22 mouse cellular contexts compared by ENCODE assay signal in genomic region chr7:6791286-6792065, GRCm38 (mm10).
DNase-seq lines count a peak whose midpoint lies in the region; ATAC-seq and TF ChIP-seq lines count a peak whose summit lies in the region.
"Had no signal": no experiment of that assay in that cellular context is flagged by ENCODE, and none has a peak within 500 bp of the region (broad histone marks: within the 10 kb centered on the region; RNA-seq: fewer than 3 reads in every experiment).

No protein-coding gene starts in this region.

- no peaks in the 10 kb centered on the region for H3K9me3 ChIP-seq in embryonic facial prominence, embryonic 11.5 days (replicated peaks; ENCODE audit: control insufficient read depth, low read length)
- peaks cover 7% of the 10 kb centered on the region; the same call in 1 of the 2 replicates for H3K9me3 ChIP-seq in embryonic facial prominence, embryonic 10.5 days
- no peaks in the 10 kb centered on the region for H3K9me3 ChIP-seq in intestine, embryonic 16.5 days (ENCODE audit: control insufficient read depth, low read length)
- H3K9me3 ChIP-seq in midbrain, embryonic 10.5 days (replicated peaks), result no peaks in the 10 kb centered on the region
- no peaks in the 10 kb centered on the region for H3K9me3 ChIP-seq in hindbrain, postnatal 0 days (ENCODE audit: low read length)
- H3K9me3 ChIP-seq: heart, embryonic 15.5 days had no signal

- no peak overlapping the region for H3ac ChIP-seq in myocyte (ENCODE audit: control insufficient read depth, insufficient read length)

- no peak overlapping the region for H3K4me2 ChIP-seq in embryonic facial prominence, embryonic 11.5 days (ENCODE audit: low read depth, low read length)
- no peak overlapping the region for H3K4me2 ChIP-seq in intestine, embryonic 16.5 days (ENCODE audit: low read depth, low read length)
- no peak overlapping the region for H3K4me2 ChIP-seq in myocyte (ENCODE audit: low read depth)
- no peak overlapping the region for H3K4me2 ChIP-seq in hindbrain, postnatal 0 days (ENCODE audit: low read depth, low read length)
- H3K4me2 ChIP-seq: heart, embryonic 15.5 days; liver, embryonic 15.5 days had no signal

- ATAC-seq in embryonic facial prominence, embryonic 11.5 days (replicated peaks; ENCODE audit: insufficient number of reproducible peaks, low FRiP score, low TSS enrichment, low read depth), result no peak
- ATAC-seq in intestine, embryonic 16.5 days, result no peak
- no peak for ATAC-seq in hindbrain, postnatal 0 days
- ATAC-seq: forebrain, embryonic 14.5 days; hindbrain, embryonic 16.5 days; Patski had no signal

- DNase-seq in embryonic facial prominence, embryonic 11.5 days (ENCODE audit: low spot score), result peak; percentile 28
- no peak for DNase-seq in embryonic facial prominence, embryonic 10.5 days (ENCODE audit: low spot score)
- peak; percentile 5 for DNase-seq in NIH3T3 (ENCODE audit: low read depth)
- no peak for DNase-seq in heart, postnatal 14 days
- DNase-seq in midbrain, embryonic 10.5 days (ENCODE audit: low spot score), result no peak
- DNase-seq in hindbrain, postnatal 0 days (ENCODE audit: low spot score), result no peak
- DNase-seq: adrenal gland, adult 8-10 months; cerebellum, adult 9-11 months; gastrocnemius, postnatal 25 days; heart, adult 2 months; kidney, adult 8-10 months; kidney, postnatal 25 days; left cerebral cortex, postnatal 4 days; midbrain, embryonic 14.5 days; thymus, postnatal 36 days had no signal

- intact Hi-C loops in heart, postnatal 14 days (cut with DNase I), result loop anchor here (5.0 kb wide), 1 partner anchor 59 kb away; the partner anchor contains the start of genes Peg3 and Usp29

- H3K4me3 ChIP-seq in embryonic facial prominence, embryonic 11.5 days (ENCODE audit: low read depth, low read length), result no peak overlapping the region
- H3K4me3 ChIP-seq in embryonic facial prominence, embryonic 10.5 days, result no peak overlapping the region
- no peak overlapping the region for H3K4me3 ChIP-seq in intestine, embryonic 16.5 days (ENCODE audit: low read length)
- H3K4me3 ChIP-seq in myocyte, result no peak overlapping the region
- H3K4me3 ChIP-seq in midbrain, embryonic 10.5 days, result no peak overlapping the region
- no peak overlapping the region for H3K4me3 ChIP-seq in hindbrain, postnatal 0 days (ENCODE audit: low read length)
- H3K4me3 ChIP-seq: heart, adult 2 months; heart, embryonic 15.5 days; liver, embryonic 15.5 days had no signal

- WGBS in embryonic facial prominence, embryonic 11.5 days, result 85% methylated on average over 9 of the region's 9 CpGs
- 88% methylated on average over 9 of the region's 9 CpGs for WGBS in embryonic facial prominence, embryonic 10.5 days
- WGBS in intestine, embryonic 16.5 days, result 62% methylated on average over 9 of the region's 9 CpGs
- WGBS in midbrain, embryonic 10.5 days, result 93% methylated on average over 9 of the region's 9 CpGs
- 88% methylated on average over 9 of the region's 9 CpGs for WGBS in hindbrain, postnatal 0 days

- H3K79me2 ChIP-seq in myocyte (ENCODE audit: control insufficient read depth, insufficient read depth), result no peaks in the 10 kb centered on the region

- H3K36me3 ChIP-seq in embryonic facial prominence, embryonic 11.5 days (replicated peaks; ENCODE audit: control insufficient read depth, insufficient read depth, low read depth, low read length), result no peaks in the 10 kb centered on the region
- H3K36me3 ChIP-seq in embryonic facial prominence, embryonic 10.5 days (replicated peaks), result no peaks in the 10 kb centered on the region
- no peaks in the 10 kb centered on the region for H3K36me3 ChIP-seq in intestine, embryonic 16.5 days (ENCODE audit: control insufficient read depth, insufficient read depth, low read length)
- no peaks in the 10 kb centered on the region for H3K36me3 ChIP-seq in myocyte (ENCODE audit: control insufficient read depth, insufficient read depth)
- no peaks in the 10 kb centered on the region for H3K36me3 ChIP-seq in midbrain, embryonic 10.5 days
- no peaks in the 10 kb centered on the region for H3K36me3 ChIP-seq in hindbrain, postnatal 0 days (ENCODE audit: insufficient read depth, low read length)
- H3K36me3 ChIP-seq: heart, embryonic 15.5 days; liver, embryonic 15.5 days had no signal

- no peak for TF ChIP-seq CTCF in hindbrain, postnatal 0 days (IDR thresholded peaks at IDR 0.05; ENCODE audit: low read depth)

- H3K27me3 ChIP-seq in embryonic facial prominence, embryonic 11.5 days (ENCODE audit: control insufficient read depth, insufficient read depth, low read length), result no peaks in the 10 kb centered on the region
- H3K27me3 ChIP-seq in embryonic facial prominence, embryonic 10.5 days (replicated peaks; ENCODE audit: low read depth, poor library complexity, severe bottlenecking), result no peaks in the 10 kb centered on the region
- H3K27me3 ChIP-seq in intestine, embryonic 16.5 days (replicated peaks; ENCODE audit: control insufficient read depth, insufficient read depth, low read length), result no peaks in the 10 kb centered on the region
- no peaks in the 10 kb centered on the region for H3K27me3 ChIP-seq in myocyte (ENCODE audit: control insufficient read depth, insufficient read depth, insufficient read length)
- H3K27me3 ChIP-seq in midbrain, embryonic 10.5 days (ENCODE audit: low read depth, poor library complexity, severe bottlenecking), result no peaks in the 10 kb centered on the region; the same call in 1 of the 2 replicates
- H3K27me3 ChIP-seq in hindbrain, postnatal 0 days (ENCODE audit: insufficient read depth, low read length), result no peaks in the 10 kb centered on the region
- H3K27me3 ChIP-seq: heart, embryonic 15.5 days; liver, embryonic 15.5 days; Patski had no signal

- no peak for TF ChIP-seq POLR2A in myocyte (IDR thresholded peaks at IDR 0.05; ENCODE audit: insufficient read length, low read depth)

- H3K9ac ChIP-seq in embryonic facial prominence, embryonic 11.5 days (replicated peaks; ENCODE audit: low read length), result no peak overlapping the region
- no peak overlapping the region for H3K9ac ChIP-seq in intestine, embryonic 16.5 days (ENCODE audit: low read depth, low read length)
- H3K9ac ChIP-seq in hindbrain, postnatal 0 days (replicated peaks; ENCODE audit: low read length), result no peak overlapping the region
- H3K9ac ChIP-seq: heart, embryonic 15.5 days; liver, embryonic 15.5 days had no signal

- H3K4me1 ChIP-seq in embryonic facial prominence, embryonic 11.5 days (ENCODE audit: control insufficient read depth, insufficient read depth, low read length), result no peaks in the 10 kb centered on the region
- 0 out of 2 replicates have a peak, but pooled peaks cover 3% of the 10 kb centered on the region for H3K4me1 ChIP-seq in embryonic facial prominence, embryonic 10.5 days
- H3K4me1 ChIP-seq in intestine, embryonic 16.5 days (ENCODE audit: control insufficient read depth, insufficient read depth, low read length), result no peaks in the 10 kb centered on the region
- H3K4me1 ChIP-seq in midbrain, embryonic 10.5 days, result no peaks in the 10 kb centered on the region
- no peaks in the 10 kb centered on the region for H3K4me1 ChIP-seq in hindbrain, postnatal 0 days (ENCODE audit: insufficient read depth, low read length)
- H3K4me1 ChIP-seq: heart, embryonic 15.5 days; liver, embryonic 15.5 days had no signal

- no peak overlapping the region for H3K27ac ChIP-seq in embryonic facial prominence, embryonic 11.5 days (replicated peaks; ENCODE audit: low read depth, low read length)
- no peak overlapping the region for H3K27ac ChIP-seq in embryonic facial prominence, embryonic 10.5 days (replicated peaks)
- 0 out of 2 replicates have a peak overlapping the region, but pooled peaks have one; percentile 14 for H3K27ac ChIP-seq in intestine, embryonic 16.5 days (ENCODE audit: low read length)
- H3K27ac ChIP-seq in midbrain, embryonic 10.5 days (replicated peaks), result no peak overlapping the region
- no peak overlapping the region for H3K27ac ChIP-seq in hindbrain, postnatal 0 days
- H3K27ac ChIP-seq: heart, adult 2 months; heart, embryonic 15.5 days; liver, embryonic 15.5 days had no signal

TF ChIP-seq in myocyte, 11 proteins besides CTCF, POLR2A, EP300 and RAD21:
- TF ChIP-seq MYOD1 (IDR thresholded peaks at IDR 0.05; ENCODE audit: control insufficient read depth in 1 of 3, insufficient read length in 2 of 3, low read depth in 2 of 3), result peak in 2 of 3 experiments; percentile 22 to 27
- TF ChIP-seq SRF (IDR thresholded peaks at IDR 0.05; ENCODE audit: control insufficient read depth, insufficient read length, low read depth), result no peak

Comparison
In these comparisons a context has a peak if more than half of its experiments do, and no peak if none do; other contexts are left out.
1. DNase-seq: peak in embryonic facial prominence, embryonic 11.5 days (single experiment) and NIH3T3 (single experiment); none in embryonic facial prominence, embryonic 10.5 days (single experiment), heart, postnatal 14 days (0 of 2), midbrain, embryonic 10.5 days (single experiment) and hindbrain, postnatal 0 days (single experiment).